Mouse (Mus musculus): ENCODE data around the gene Plk4.

GRCm38 (mm10) chr3:40760746-40761145, 39.1 kb upstream of the Plk4 start:
- TF ChIP-seq CTCF (IDR thresholded peaks at IDR 0.05; ENCODE audit: low read depth, low read length) (no peak), POLR2A (IDR thresholded peaks at IDR 0.05; ENCODE audit: extremely low read depth, insufficient read depth, low read length) (no peak)
